23 mouse cellular contexts compared by ENCODE assay signal in genomic region chr9:21125502-21126258, GRCm38 (mm10). TPM values are rescaled to one million over a fixed set of nuclear protein-coding genes. Genes with fewer than 3 reads are reported as not detected.
DNase-seq lines count a peak whose midpoint lies in the region; ATAC-seq and TF ChIP-seq lines count a peak whose summit lies in the region.
"Had no signal": no experiment of that assay in that cellular context is flagged by ENCODE, and none has a peak within 500 bp of the region (broad histone marks: within the 10 kb centered on the region; RNA-seq: fewer than 3 reads in every experiment).

No protein-coding gene starts in this region.

- no peaks in the 10 kb centered on the region for H3K27me3 ChIP-seq in heart, adult 2 months (ENCODE audit: control insufficient read depth, insufficient read depth, low read length)
- H3K27me3 ChIP-seq in heart, embryonic 16.5 days (ENCODE audit: control insufficient read depth, insufficient read depth, low read length): no peaks in the 10 kb centered on the region
- H3K27me3 ChIP-seq in MEL (ENCODE audit: control insufficient read depth in 1 of 2, insufficient read depth in 2 of 2, low read length in 2 of 2): no peaks in the 10 kb centered on the region
- no peaks in the 10 kb centered on the region for H3K27me3 ChIP-seq in liver, postnatal 0 days (ENCODE audit: insufficient read depth, low read length)
- H3K27me3 ChIP-seq: forebrain, embryonic 12.5 days; hindbrain, embryonic 12.5 days; limb, embryonic 15.5 days; megakaryocyte, embryonic 14.5 days; midbrain, embryonic 15.5 days had no signal

- H3K4me3 ChIP-seq in heart, adult 2 months: no peak overlapping the region
- no peak overlapping the region for H3K4me3 ChIP-seq in heart, embryonic 16.5 days (ENCODE audit: low read length)
- no peak overlapping the region for H3K4me3 ChIP-seq in MEL (ENCODE audit: control insufficient read depth in 1 of 2, insufficient read depth in 1 of 2, low read depth in 2 of 2, low read length in 2 of 2)
- no peak overlapping the region for H3K4me3 ChIP-seq in liver, postnatal 0 days (ENCODE audit: low read depth, low read length)
- H3K4me3 ChIP-seq: forebrain, embryonic 12.5 days; hindbrain, embryonic 12.5 days; layer of hippocampus, adult 2 months; limb, embryonic 15.5 days; megakaryocyte, embryonic 14.5 days; midbrain, embryonic 15.5 days had no signal

- no peak for TF ChIP-seq EP300 in heart, adult 2 months (IDR thresholded peaks at IDR 0.05; ENCODE audit: insufficient read depth, low read depth, low read length)
- no peak for TF ChIP-seq EP300 in MEL (IDR thresholded peaks at IDR 0.05; ENCODE audit: low read depth in 1 of 2, low read length in 2 of 2)
- TF ChIP-seq EP300 in liver, postnatal 0 days (IDR thresholded peaks at IDR 0.05; ENCODE audit: low read depth): no peak

- H3K9me3 ChIP-seq in heart, embryonic 16.5 days (replicated peaks; ENCODE audit: control insufficient read depth, low read length): no peaks in the 10 kb centered on the region
- H3K9me3 ChIP-seq in MEL (replicated peaks; ENCODE audit: insufficient read depth, low read length): no peaks in the 10 kb centered on the region
- no peaks in the 10 kb centered on the region for H3K9me3 ChIP-seq in liver, postnatal 0 days (ENCODE audit: low read length)
- H3K9me3 ChIP-seq: forebrain, embryonic 12.5 days; G1E; hindbrain, embryonic 12.5 days; limb, embryonic 15.5 days; megakaryocyte, embryonic 14.5 days; midbrain, embryonic 15.5 days had no signal

- intact Hi-C loops in heart, adult 2 months (cut with DNase I): no loop called here
- intact Hi-C loops in heart, postnatal 25 days (cut with DNase I): no loop called here

- no peak for TF ChIP-seq RAD21 in MEL (IDR thresholded peaks at IDR 0.05; ENCODE audit: low read depth, low read length)

- peak; percentile 89 for DNase-seq in heart, adult 11 months
- no peak for DNase-seq in heart, adult 2 months
- no peak for DNase-seq in heart, postnatal 25 days (ENCODE audit: low spot score)
- peak; percentile 92 for DNase-seq in MEL (ENCODE audit: low read depth, low spot score)
- no peak for DNase-seq in liver, postnatal 0 days
- DNase-seq in frontal cortex, postnatal 25 days (ENCODE audit: low spot score in 2 of 2): no peak
- DNase-seq in gastrocnemius, postnatal 10 days: no peak
- DNase-seq: adrenal gland, postnatal 36 days; cerebellum, adult 8-10 months; gastrocnemius, postnatal 14 days; kidney, adult 8-10 months; kidney, postnatal 14 days; layer of hippocampus, postnatal 36 days had no signal

- H3K79me2 ChIP-seq in heart, adult 2 months (replicated peaks; ENCODE audit: control insufficient read depth, insufficient read depth, low read length): no peaks in the 10 kb centered on the region
- H3K79me2 ChIP-seq in MEL (ENCODE audit: control insufficient read depth, insufficient read depth, low read length, poor library complexity): peaks cover 5% of the 10 kb centered on the region

- no peaks in the 10 kb centered on the region for H3K36me3 ChIP-seq in heart, adult 2 months (ENCODE audit: control insufficient read depth, insufficient read depth, low read length)
- H3K36me3 ChIP-seq in heart, embryonic 16.5 days (ENCODE audit: control insufficient read depth, insufficient read depth): peaks cover 24% of the 10 kb centered on the region
- H3K36me3 ChIP-seq in MEL (ENCODE audit: control insufficient read depth in 1 of 2, insufficient read depth in 2 of 2, low read length in 2 of 2): peaks cover 2 to 28% of the 10 kb centered on the region in 2 experiments; a peak in 3 of 4 replicates
- H3K36me3 ChIP-seq in liver, postnatal 0 days (replicated peaks; ENCODE audit: insufficient read depth, low read length): peaks cover 37% of the 10 kb centered on the region

- H3K4me2 ChIP-seq in heart, embryonic 16.5 days (ENCODE audit: low read depth, low read length): 0 out of 2 replicates have a peak overlapping the region, but pooled peaks have one; percentile 10
- no peak overlapping the region for H3K4me2 ChIP-seq in liver, postnatal 0 days (ENCODE audit: low read depth, low read length)
- H3K4me2 ChIP-seq: forebrain, embryonic 12.5 days; hindbrain, embryonic 12.5 days; limb, embryonic 15.5 days; midbrain, embryonic 15.5 days had no signal

- TF ChIP-seq POLR2A in heart, adult 2 months (IDR thresholded peaks at IDR 0.05; ENCODE audit: insufficient read depth, low read depth, low read length): no peak
- no peak for TF ChIP-seq POLR2A in MEL (IDR thresholded peaks at IDR 0.05; ENCODE audit: control insufficient read depth in 1 of 2, insufficient read depth in 1 of 2, low read depth in 1 of 2, low read length in 2 of 2, poor library complexity in 1 of 2)

- TF ChIP-seq CTCF in heart, adult 2 months (IDR thresholded peaks at IDR 0.05): no peak
- no peak for TF ChIP-seq CTCF in MEL (IDR thresholded peaks at IDR 0.05 in 2 of 3, conservative IDR thresholded peaks at IDR 0.05 in 1 of 3; ENCODE audit: control insufficient read depth in 1 of 3, insufficient read depth in 1 of 3, low read depth in 2 of 3, low read length in 3 of 3, poor library complexity in 1 of 3, severe bottlenecking in 1 of 3)
- TF ChIP-seq CTCF in liver, postnatal 0 days (IDR thresholded peaks at IDR 0.05; ENCODE audit: low read depth): no peak

- H3K4me1 ChIP-seq in heart, adult 2 months (ENCODE audit: control insufficient read depth, insufficient read depth, low read length): peaks cover 6% of the 10 kb centered on the region; the same call in 1 of the 2 replicates
- H3K4me1 ChIP-seq in heart, embryonic 16.5 days (ENCODE audit: control insufficient read depth, insufficient read depth, low read length): peaks cover 20% of the 10 kb centered on the region
- H3K4me1 ChIP-seq in MEL (ENCODE audit: control insufficient read depth in 1 of 2, insufficient read depth in 2 of 2, low read length in 2 of 2): peaks cover 12 to 33% of the 10 kb centered on the region in 2 experiments
- H3K4me1 ChIP-seq in liver, postnatal 0 days (ENCODE audit: insufficient read depth): peaks cover 13% of the 10 kb centered on the region

- 76% methylated on average over 9 of the region's 9 CpGs for WGBS in heart, adult 2 months
- WGBS in heart, embryonic 16.5 days: 70% methylated on average over 9 of the region's 9 CpGs
- WGBS in liver, postnatal 0 days (ENCODE audit: insufficient replicate concordance): 65% methylated on average over 9 of the region's 9 CpGs

- no peak overlapping the region for H3K27ac ChIP-seq in heart, adult 2 months
- peak overlapping the region; percentile 87 for H3K27ac ChIP-seq in heart, embryonic 16.5 days (ENCODE audit: low read length)
- H3K27ac ChIP-seq in MEL (ENCODE audit: control insufficient read depth, low read depth, low read length): peak overlapping the region; percentile 78
- peak overlapping the region; percentile 36; the same call in 1 of the 2 replicates for H3K27ac ChIP-seq in liver, postnatal 0 days (ENCODE audit: low read depth)
- H3K27ac ChIP-seq: forebrain, embryonic 12.5 days; hindbrain, embryonic 12.5 days; layer of hippocampus, adult 2 months; limb, embryonic 15.5 days; midbrain, embryonic 15.5 days; stomach, postnatal 0 days had no signal

- H3K9ac ChIP-seq in heart, adult 2 months (ENCODE audit: low read depth, low read length): no peak overlapping the region
- 0 out of 2 replicates have a peak overlapping the region, but pooled peaks have one; percentile 34 for H3K9ac ChIP-seq in heart, embryonic 16.5 days (ENCODE audit: low read length)
- peak overlapping the region; percentile 41 for H3K9ac ChIP-seq in MEL (ENCODE audit: control insufficient read depth, low read depth, low read length, poor library complexity, severe bottlenecking)
- 0 out of 2 replicates have a peak overlapping the region, but pooled peaks have one; percentile 11 for H3K9ac ChIP-seq in liver, postnatal 0 days (replicated peaks)
- H3K9ac ChIP-seq: hindbrain, embryonic 12.5 days; limb, embryonic 15.5 days; midbrain, embryonic 15.5 days had no signal

- ATAC-seq in heart, embryonic 16.5 days (replicated peaks; ENCODE audit: extremely low read depth, insufficient read depth, low FRiP score): no peak
- ATAC-seq in liver, postnatal 0 days: peak; percentile 20; the same call in 1 of the 2 replicates
- ATAC-seq: CD4-positive, CD25-positive, alpha-beta regulatory T cell, adult 4 months; midbrain, embryonic 15.5 days had no signal

RNA-seq across cellular contexts. Expression of gene Tyk2, which starts 5.4 kb away (rescaled TPM):
- total RNA-seq in heart, adult 2 months (2021): 1 to 10 TPM; 7.3 to 8.1 TPM
- polyA plus RNA-seq in heart, adult 2 months (2012; rRNA removed): 13.5 and 13.7 TPM in 2 replicates
- 15.8 and 16.2 TPM in 2 replicates for polyA plus RNA-seq in heart, embryonic 16.5 days (2015; fragmentation: Nextera tagmentation; extraction: Ambion mirVana)
- 1 to 10 TPM; 8.5 to 8.6 TPM for total RNA-seq in heart, postnatal 25 days (2021)
- total RNA-seq in MEL (2012; rRNA removed): 43.8 and 45.6 TPM in 2 replicates
- 10 to 100 TPM in 1 of 2 experiments, not detected in 1; 63.3 TPM for polyA plus RNA-seq in MEL (2012; ENCODE audit: insufficient read depth in 1 of 2, insufficient read length in 2 of 2, low read depth in 1 of 2, low replicate concordance in 2 of 2, missing spikeins in 1 of 2)
- polyA plus RNA-seq in liver, postnatal 0 days (2015; fragmentation: Nextera tagmentation; extraction: Ambion mirVana): 4.5 and 5.4 TPM in 2 replicates
- 1 to 10 TPM; 5.1 to 7.6 TPM for total RNA-seq in gastrocnemius, postnatal 10 days (2021)

RNA-seq across cellular contexts. Expression of gene Cdc37, which starts 24.1 kb away (rescaled TPM):
- 100 to 1,000 TPM; 150 to 162 TPM for total RNA-seq in heart, adult 2 months (2021)
- 62.3 and 96.1 TPM in 2 replicates for polyA plus RNA-seq in heart, adult 2 months (2012; rRNA removed)
- polyA plus RNA-seq in heart, embryonic 16.5 days (2015; fragmentation: Nextera tagmentation; extraction: Ambion mirVana): 226 and 279 TPM in 2 replicates
- total RNA-seq in heart, postnatal 25 days (2021): 100 to 1,000 TPM; 158 to 160 TPM
- total RNA-seq in MEL (2012; rRNA removed): 751 and 779 TPM in 2 replicates
- polyA plus RNA-seq in MEL (2012; ENCODE audit: insufficient read depth in 1 of 2, insufficient read length in 2 of 2, low read depth in 1 of 2, low replicate concordance in 2 of 2, missing spikeins in 1 of 2): 1,000 to 10,000 TPM in 1 of 2 experiments, 100 to 1,000 TPM in 1; 914 to 1,631 TPM
- 81.1 and 84.1 TPM in 2 replicates for polyA plus RNA-seq in liver, postnatal 0 days (2015; fragmentation: Nextera tagmentation; extraction: Ambion mirVana)
- 100 to 1,000 TPM; 138 to 151 TPM for total RNA-seq in gastrocnemius, postnatal 10 days (2021)

RNA-seq across cellular contexts. Expression of gene Raver1, which starts 33.9 kb away (rescaled TPM):
- 10 to 100 TPM; 26.3 to 27.9 TPM for total RNA-seq in heart, adult 2 months (2021)
- polyA plus RNA-seq in heart, adult 2 months (2012; rRNA removed): 27.4 and 29.1 TPM in 2 replicates
- polyA plus RNA-seq in heart, embryonic 16.5 days (2015; fragmentation: Nextera tagmentation; extraction: Ambion mirVana): 41.4 and 49.3 TPM in 2 replicates
- total RNA-seq in heart, postnatal 25 days (2021): 10 to 100 TPM; 25.8 to 27.9 TPM
- 50.0 and 60.1 TPM in 2 replicates for total RNA-seq in MEL (2012; rRNA removed)
- 100 to 1,000 TPM in 1 of 2 experiments, not detected in 1; 291 TPM for polyA plus RNA-seq in MEL (2012; ENCODE audit: insufficient read depth in 1 of 2, insufficient read length in 2 of 2, low read depth in 1 of 2, low replicate concordance in 2 of 2, missing spikeins in 1 of 2)
- polyA plus RNA-seq in liver, postnatal 0 days (2015; fragmentation: Nextera tagmentation; extraction: Ambion mirVana): 8.3 and 9.5 TPM in 2 replicates
- total RNA-seq in gastrocnemius, postnatal 10 days (2021): 10 to 100 TPM; 22.1 to 25.6 TPM

RNA-seq across cellular contexts. Expression of gene Gm38431, which starts 33.9 kb away (rescaled TPM):
- total RNA-seq in heart, adult 2 months (2021): under 1 TPM; 0.31 to 0.34 TPM
- polyA plus RNA-seq in heart, adult 2 months (2012; rRNA removed): 2.0 and 2.3 TPM in 2 replicates
- polyA plus RNA-seq in heart, embryonic 16.5 days (2015; fragmentation: Nextera tagmentation; extraction: Ambion mirVana): 2.0 and 2.3 TPM in 2 replicates
- total RNA-seq in heart, postnatal 25 days (2021): 1 to 10 TPM in 1 of 2 experiments, under 1 TPM in 1; 0.86 to 1.5 TPM
- 42.1 and 47.8 TPM in 2 replicates for total RNA-seq in MEL (2012; rRNA removed)
- 100 to 1,000 TPM in 1 of 2 experiments, 10 to 100 TPM in 1; 38.9 to 191 TPM for polyA plus RNA-seq in MEL (2012; ENCODE audit: insufficient read depth in 1 of 2, insufficient read length in 2 of 2, low read depth in 1 of 2, low replicate concordance in 2 of 2, missing spikeins in 1 of 2)
- 0.40 and 0.61 TPM in 2 replicates for polyA plus RNA-seq in liver, postnatal 0 days (2015; fragmentation: Nextera tagmentation; extraction: Ambion mirVana)
- 1 to 10 TPM in 1 of 2 experiments, under 1 TPM in 1; 0.61 to 1.2 TPM for total RNA-seq in gastrocnemius, postnatal 10 days (2021)

RNA-seq across cellular contexts. Expression of gene Pde4a, which starts 39.8 kb away (rescaled TPM):
- 10 to 100 TPM; 58.9 to 60.0 TPM for total RNA-seq in heart, adult 2 months (2021)
- polyA plus RNA-seq in heart, adult 2 months (2012; rRNA removed): 57.2 and 68.9 TPM in 2 replicates
- 15.0 and 16.7 TPM in 2 replicates for polyA plus RNA-seq in heart, embryonic 16.5 days (2015; fragmentation: Nextera tagmentation; extraction: Ambion mirVana)
- 10 to 100 TPM; 47.1 to 51.6 TPM for total RNA-seq in heart, postnatal 25 days (2021)
- total RNA-seq in MEL (2012; rRNA removed): 13.8 and 16.6 TPM in 2 replicates
- 10 to 100 TPM; 45.6 to 53.9 TPM for polyA plus RNA-seq in MEL (2012; ENCODE audit: insufficient read depth in 1 of 2, insufficient read length in 2 of 2, low read depth in 1 of 2, low replicate concordance in 2 of 2, missing spikeins in 1 of 2)
- polyA plus RNA-seq in liver, postnatal 0 days (2015; fragmentation: Nextera tagmentation; extraction: Ambion mirVana): 1.4 and 1.5 TPM in 2 replicates
- 10 to 100 TPM; 22.1 to 23.2 TPM for total RNA-seq in gastrocnemius, postnatal 10 days (2021)

Comparison
In these comparisons a context has a peak if more than half of its experiments do, and no peak if none do; other contexts are left out.
1. DNase-seq: peak in heart, adult 11 months (single experiment) and MEL (single experiment); none in heart, adult 2 months (0 of 2), heart, postnatal 25 days (single experiment), liver, postnatal 0 days (single experiment), frontal cortex, postnatal 25 days (0 of 2) and gastrocnemius, postnatal 10 days (single experiment).